Mouse (Mus musculus) megakaryocyte, adult 5-6 weeks (primary cell): Measurements from ENCODE around the gene Kcnk1. TPM values are rescaled to one million over a fixed set of nuclear protein-coding genes. Genes with fewer than 3 reads are reported as not detected.
A peak's percentile ranks its signal among the peaks of the same experiment; 100 is the strongest.

Experiments used
- ATAC-seq: 2 replicates; pipeline ENCODE4 v1.8.0; 2016; ENCODE audit warnings: mild to moderate bottlenecking, inconsistent platforms; ENCODE audit not compliant: poor library complexity, severe bottlenecking
- total RNA-seq, 2 experiments: library from RNA; stranded (forward) in 1 of 2; stranded (reverse) in 1 of 2; fragments of 153-499, 151-499 nt in 1 of 2; fragments of 221-1000, 200-1000 nt in 1 of 2; gene quantifications; 2 replicates each; pipeline versions ENCODE4 v1.2.3 to v1.2.4; 2015 to 2017

Gene Kcnk1
- total RNA-seq, 2 experiments from 2014 or later = 0.13 TPM; not detected in 1

- no peak for ATAC-seq
Measured at GRCm38 (mm10) chr8:125996031-125996839, 1.3 kb downstream of the Kcnk1 start.

- ATAC-seq = no peak
Measured at GRCm38 (mm10) chr8:125996980-125997379, 2.0 kb downstream of the Kcnk1 start.

GRCm38 (mm10) chr8:125997550-125997949 lies 2.6 kb downstream of the Kcnk1 start:
- ATAC-seq = no peak

- ATAC-seq = no peak
Measured at GRCm38 (mm10) chr8:125999842-126000395, 4.9 kb downstream of the Kcnk1 start.

- no peak for ATAC-seq
Measured at GRCm38 (mm10) chr8:126003546-126003945, 8.6 kb downstream of the Kcnk1 start.

- no peak for ATAC-seq
Measured at GRCm38 (mm10) chr8:126004953-126005352, 10.0 kb downstream of the Kcnk1 start.

GRCm38 (mm10) chr8:126006310-126006990 lies 11.5 kb downstream of the Kcnk1 start:
- no peak for ATAC-seq

- ATAC-seq = no peak
Measured at GRCm38 (mm10) chr8:126007538-126008330, 12.8 kb downstream of the Kcnk1 start.

GRCm38 (mm10) chr8:126008945-126009344 lies 14.0 kb downstream of the Kcnk1 start:
- ATAC-seq = no peak

GRCm38 (mm10) chr8:126010900-126011299 lies 15.9 kb downstream of the Kcnk1 start:
- no peak for ATAC-seq

GRCm38 (mm10) chr8:126012334-126012733 lies 17.4 kb downstream of the Kcnk1 start:
- ATAC-seq = no peak

- ATAC-seq = no peak
Measured at GRCm38 (mm10) chr8:126013646-126014045, 18.7 kb downstream of the Kcnk1 start.

- no peak for ATAC-seq
Measured at GRCm38 (mm10) chr8:126021932-126022331, 27.0 kb downstream of the Kcnk1 start.

- ATAC-seq = no peak
Measured at GRCm38 (mm10) chr8:126023706-126024305, 28.8 kb downstream of the Kcnk1 start.

GRCm38 (mm10) chr8:126024891-126025290 lies 29.9 kb downstream of the Kcnk1 start:
- ATAC-seq = no peak

- ATAC-seq = no peak
Measured at GRCm38 (mm10) chr8:126026121-126026520, 31.2 kb downstream of the Kcnk1 start.

- peak; percentile 49 for ATAC-seq
Measured at GRCm38 (mm10) chr8:126026584-126026983, 31.6 kb downstream of the Kcnk1 start.

GRCm38 (mm10) chr8:126027486-126027885 lies 32.5 kb downstream of the Kcnk1 start:
- ATAC-seq = no peak

- ATAC-seq = no peak
Measured at GRCm38 (mm10) chr8:126028941-126029340, 34.0 kb downstream of the Kcnk1 start.

- ATAC-seq = no peak
Measured at GRCm38 (mm10) chr8:126032776-126033175, 37.8 kb downstream of the Kcnk1 start.

- ATAC-seq = no peak
Measured at GRCm38 (mm10) chr8:126035046-126035445, 40.1 kb downstream of the Kcnk1 start.
